Mouse (Mus musculus): Measurements from ENCODE around the gene C5ar1.

Gene C5ar1

DNA sequence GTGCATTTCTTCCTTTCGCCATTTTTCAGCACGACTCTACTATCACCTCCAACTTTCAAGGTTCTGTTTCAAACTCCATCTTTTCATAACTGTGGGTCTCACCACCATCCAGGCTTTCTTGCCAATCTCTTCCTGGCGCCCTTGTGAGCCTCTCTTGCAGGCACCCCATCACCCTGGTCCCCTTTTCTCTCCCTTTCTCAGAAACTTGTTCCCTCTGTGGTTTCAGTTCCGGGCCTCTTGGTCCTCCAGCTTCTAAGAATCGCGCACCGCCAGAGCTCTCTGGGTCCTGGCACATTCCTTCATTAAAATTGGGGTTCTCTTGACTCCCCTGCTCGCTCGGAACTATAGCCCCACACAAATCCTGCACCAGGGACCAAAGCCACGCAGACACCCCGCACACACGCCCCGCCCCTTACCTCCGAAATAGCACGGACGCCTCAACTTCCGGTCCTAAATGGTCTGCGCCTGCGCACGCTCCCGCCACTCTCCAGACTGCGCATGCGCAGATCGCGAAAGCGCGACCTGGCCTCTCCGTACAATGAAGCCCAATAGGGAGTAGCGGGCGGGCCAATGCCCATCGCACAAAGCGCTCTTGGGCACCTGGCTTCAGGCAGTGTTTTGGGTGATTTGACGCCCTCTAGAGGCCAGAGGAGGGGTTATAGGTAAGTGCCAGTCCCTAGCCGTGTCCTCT is 37.6 kb downstream of the C5ar1 start, which contains the start of gene Dhx34:
Gene Dhx34 (minus strand): TSS at position 456 of the 691 bp plus-strand sequence.
- DNase-seq (ENCODE audit: low read depth): peak; percentile 95

DNA sequence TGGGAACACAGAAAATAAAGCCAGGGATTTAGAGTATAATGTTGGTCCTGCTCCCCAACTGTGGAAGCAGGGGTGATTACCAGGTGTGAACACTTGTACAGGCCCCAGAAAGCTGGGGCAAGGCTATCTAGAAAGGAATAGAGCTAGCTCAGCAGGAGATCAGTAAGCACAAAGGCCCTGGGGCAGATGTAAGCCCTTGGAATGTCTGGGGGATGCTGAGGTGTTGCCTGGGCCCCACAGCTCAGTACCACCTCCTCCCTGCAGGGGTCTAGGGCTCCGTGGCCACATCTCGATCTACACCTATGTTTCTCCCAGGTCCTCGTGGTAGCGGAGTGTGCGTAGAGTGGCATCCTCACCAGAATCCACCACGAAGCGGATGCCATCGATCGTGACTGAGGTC is 45.4 kb downstream of the C5ar1 start:
- no peak for DNase-seq (ENCODE audit: low read depth)

DNA sequence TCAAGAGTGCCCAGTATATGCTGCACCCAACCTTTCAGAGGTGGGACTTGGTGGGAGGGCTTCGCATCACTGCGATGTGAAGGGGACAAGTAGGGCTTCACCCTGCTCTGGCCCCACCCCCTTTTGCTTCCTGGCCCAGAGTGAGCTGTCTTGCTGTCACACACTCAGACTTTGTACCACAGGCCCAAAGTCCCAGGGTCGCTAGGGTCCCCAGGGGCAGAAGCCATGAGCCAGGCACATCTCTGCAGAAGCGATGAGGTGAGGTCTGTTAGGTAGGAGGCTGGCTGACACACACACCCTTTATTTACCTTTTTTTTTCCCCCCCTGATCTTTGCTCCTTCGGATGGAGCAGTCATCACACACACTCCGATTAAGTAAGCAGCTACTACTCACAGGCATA is 46.1 kb downstream of the C5ar1 start:
- DNase-seq (ENCODE audit: low read depth): no peak

DNA sequence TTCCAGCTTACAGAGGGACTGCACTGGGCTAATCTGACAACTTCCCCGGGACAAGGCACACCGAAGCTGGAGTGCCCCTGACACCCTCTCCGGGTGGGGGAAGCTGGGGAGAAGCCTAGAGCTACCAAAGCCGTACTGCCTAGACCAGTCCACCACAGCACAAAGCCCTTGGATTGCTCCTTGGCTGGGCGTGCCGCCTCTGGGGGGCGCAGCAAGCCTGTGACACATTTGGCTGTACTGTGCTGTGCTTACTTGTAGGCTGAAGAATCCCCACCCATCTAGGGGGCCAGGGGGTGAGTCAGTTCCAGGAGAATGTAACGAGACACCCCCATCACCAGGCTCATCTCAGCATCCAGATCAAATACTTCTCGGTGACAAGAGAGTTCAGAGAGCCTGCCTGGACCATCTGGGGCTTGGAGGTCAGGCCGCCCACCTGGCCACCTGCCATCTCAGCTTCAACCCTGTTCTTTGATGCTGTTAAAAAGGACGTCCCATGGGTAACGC is 48.4 kb downstream of the C5ar1 start:
- DNase-seq (ENCODE audit: low read depth): no peak

DNA sequence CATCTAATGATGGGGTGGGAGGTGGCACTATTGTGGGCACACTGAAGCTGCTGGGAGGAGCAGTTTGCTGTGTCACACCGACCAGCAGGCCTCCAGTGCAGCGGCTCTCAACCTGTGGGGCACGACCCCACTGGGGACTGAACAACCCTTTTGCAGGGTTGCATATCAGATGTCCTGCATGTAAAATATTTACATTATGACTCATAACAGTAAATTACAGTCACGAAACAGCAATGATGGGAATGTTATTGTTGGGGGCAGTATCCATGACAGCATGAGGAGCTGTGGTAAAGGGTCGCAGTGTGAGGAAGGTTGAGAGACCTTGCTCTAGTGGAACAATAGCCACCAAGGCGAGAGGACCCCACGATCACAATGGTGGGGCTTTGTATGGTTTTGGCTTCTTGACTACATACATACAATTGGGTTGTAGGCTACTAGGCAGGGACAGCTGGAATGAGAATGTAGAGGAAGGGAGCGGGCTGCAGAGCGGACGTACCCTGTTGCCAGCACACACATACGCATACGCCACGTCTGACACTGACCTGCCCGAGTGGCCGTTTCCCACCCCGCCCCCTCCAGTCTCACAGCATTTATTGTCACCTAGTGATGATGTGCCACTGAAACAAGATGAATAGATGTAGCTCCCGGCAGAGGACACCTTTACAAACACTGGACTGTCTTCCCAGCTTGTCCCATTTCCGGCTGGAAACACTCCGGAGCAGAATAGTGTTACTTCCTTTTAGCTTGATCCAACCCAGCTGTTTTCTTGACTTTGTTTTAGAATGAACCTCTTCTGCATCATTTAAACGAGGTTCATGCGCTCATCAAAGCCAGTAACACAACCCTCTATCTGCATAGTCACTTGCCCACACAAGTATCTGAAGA is 50.3 kb downstream of the C5ar1 start:
- no peak for DNase-seq (ENCODE audit: low read depth)

DNA sequence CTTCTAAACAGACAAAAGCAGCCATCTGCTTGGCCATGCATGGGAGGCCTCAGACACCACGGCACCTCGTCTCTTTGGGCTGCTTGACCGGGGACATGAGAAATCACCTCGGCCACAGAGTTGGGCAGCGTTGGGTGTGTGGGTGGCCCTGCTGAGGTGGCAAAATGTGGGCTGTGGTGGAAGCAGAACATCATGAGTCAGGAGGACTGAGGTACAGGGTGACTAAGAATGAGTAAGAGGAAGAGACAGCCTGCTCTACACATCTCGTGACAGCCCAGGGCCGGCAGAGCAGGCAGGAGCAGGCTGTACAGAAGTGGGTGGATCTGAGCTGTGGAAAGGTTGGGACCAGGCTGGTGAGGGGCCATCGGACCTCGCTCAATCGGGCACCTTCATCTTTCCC is 51.8 kb downstream of the C5ar1 start:
- DNase-seq (ENCODE audit: low read depth): peak; percentile 60

DNA sequence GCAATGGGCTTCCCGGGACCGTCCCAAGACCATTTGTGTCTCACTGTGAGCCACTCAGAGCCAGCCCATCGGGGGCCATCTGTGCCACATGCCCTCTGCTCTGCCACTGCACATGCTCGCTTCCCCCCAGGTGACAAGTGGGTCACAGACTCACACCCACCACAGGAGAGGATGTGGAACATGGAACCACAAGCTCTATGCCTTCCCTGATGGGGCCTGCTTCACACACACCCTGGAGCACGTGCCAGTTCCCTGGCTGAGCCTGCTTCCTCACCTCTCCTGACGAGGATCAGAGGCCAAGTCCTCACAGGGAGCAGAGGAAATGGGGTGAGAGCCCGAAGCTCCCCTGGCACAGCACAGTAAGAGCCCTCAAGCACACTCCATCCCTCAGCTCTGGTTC is 52.3 kb downstream of the C5ar1 start:
- no peak for DNase-seq (ENCODE audit: low read depth)

DNA sequence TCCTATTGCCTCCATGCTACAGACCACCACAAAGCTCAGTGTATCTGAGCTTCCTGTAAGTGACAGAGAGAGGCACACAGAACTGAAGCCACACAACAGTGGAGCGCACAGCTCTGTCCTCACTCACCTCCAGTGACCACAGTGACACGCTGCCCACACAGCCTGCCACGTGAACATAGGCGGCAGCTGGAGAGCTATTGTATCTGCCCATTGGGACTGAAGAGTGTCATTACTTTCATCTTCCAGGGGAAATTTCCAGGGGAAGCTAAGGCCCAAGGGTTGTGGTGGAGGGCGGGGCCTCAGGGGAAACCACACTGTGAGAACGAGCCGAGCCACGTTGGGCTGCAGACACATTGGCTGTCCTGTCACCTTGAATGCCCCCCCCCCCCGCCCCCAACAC is 54.5 kb downstream of the C5ar1 start:
- no peak for DNase-seq (ENCODE audit: low read depth)

DNA sequence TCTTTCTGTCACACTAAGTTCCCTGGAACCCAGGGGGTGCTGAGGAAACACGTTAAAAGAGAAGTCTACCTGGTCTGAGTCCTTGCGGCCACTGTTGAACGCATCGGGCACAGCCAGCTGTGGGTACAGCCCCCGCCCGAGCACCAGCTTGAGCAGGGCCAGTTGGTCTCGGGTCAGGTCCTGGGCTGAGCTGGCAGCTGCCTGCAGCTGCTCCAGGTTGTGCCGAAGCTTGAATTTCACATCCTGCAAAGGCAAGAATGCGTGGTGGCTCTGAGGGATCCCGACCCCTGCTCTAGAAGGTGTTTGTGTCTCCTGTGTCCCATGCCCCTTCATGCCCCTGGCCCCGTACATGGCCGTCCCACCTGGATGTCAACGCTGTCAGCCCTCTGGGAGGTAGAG is 55.8 kb downstream of the C5ar1 start:
- no peak for DNase-seq (ENCODE audit: low read depth)

DNA sequence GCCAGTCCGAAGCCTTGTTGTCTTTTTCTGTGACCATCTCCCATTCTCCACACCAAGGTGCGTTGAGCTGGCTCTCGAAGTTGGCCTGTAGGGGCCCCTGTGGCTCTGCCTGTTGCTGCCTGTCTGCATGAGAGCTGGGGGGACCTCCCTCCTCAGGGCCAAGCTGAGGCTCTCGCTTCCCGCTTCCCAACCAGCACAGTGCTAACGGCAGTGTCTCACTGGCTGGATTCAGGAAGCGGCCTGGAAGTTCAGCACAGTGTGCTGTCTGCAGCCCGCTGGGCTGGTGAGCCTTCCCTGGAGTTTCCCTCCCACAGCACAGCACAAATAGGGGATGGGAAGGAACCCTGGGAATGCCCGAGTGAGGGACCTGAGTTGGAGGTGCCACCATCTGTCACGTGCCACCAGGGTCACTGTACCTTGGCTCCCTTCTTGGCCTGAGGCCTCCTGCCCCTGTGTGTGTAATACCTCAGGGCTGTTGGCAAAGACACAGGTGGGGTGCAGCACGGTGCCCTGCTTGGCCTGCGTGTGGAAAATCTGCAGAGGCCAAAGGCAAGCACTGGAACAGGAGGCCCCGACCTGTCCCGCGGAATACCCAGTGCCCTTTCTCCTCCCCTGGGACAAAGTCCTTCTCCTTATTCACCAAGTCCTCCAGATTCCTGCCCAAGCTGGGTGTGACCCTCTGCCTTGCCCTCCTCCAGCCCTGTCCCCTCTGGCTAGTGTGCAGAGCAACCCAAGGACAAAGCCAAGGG is 56.4 kb downstream of the C5ar1 start:
- no peak for DNase-seq (ENCODE audit: low read depth)

DNA sequence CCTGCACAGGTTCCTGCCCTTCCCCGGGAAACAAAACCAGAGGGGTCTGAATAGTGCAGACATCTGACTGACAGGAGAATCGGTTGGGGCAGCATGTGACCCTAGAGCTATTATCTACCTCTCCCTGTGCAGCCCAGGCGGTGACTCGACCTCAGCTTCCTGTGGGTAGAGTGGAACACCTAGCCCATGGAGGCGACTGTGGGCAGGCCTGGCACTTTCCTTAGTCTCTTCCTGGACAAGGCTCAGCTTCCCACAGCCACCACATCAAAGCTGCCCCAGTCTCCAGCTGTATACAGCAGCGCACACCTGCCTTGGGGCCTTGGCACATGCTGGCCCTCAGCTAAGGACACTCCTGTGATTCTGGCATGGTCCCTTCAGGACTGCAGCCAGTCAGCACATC is 58.2 kb downstream of the C5ar1 start:
- DNase-seq (ENCODE audit: low read depth): no peak

DNA sequence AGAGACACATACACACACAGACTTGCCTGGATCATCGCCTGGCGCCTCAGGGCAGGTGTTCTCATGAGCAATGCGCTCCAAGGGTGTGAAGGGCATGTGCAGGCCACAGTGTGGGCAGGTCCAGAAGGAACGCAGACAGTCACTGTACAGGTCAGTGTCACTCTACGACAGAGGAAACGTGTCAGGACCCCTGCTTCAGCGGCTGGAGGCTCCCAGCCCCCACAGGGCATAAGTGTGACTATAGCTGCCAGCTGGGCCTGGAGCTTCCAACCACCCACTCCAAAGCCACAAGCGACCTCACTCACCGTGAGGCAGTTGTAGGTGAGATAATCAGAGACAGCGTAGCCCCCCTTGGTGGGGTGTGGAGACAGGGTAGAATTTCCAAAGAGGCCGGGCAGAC is 60.8 kb downstream of the C5ar1 start:
- no peak for DNase-seq (ENCODE audit: low read depth)

DNA sequence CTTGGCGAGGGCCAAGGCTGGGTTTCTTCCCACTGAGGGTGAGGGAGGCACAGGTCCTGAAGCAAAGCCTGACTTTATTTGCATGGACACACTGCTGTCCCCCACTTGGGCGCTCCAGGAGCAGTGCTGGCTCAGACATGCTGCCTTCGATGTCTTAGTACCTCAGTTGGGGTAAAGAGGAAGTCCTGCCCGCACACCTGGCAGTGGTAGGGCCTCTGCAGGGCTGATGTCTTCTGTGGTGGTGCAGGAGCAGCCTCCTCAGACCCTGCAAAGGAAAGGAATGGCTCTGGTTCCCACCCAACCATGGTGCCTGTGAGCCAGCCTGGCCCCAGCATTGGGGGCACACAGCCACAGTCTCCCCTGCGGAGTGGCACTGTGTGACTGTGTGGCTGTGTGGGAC is 62.2 kb downstream of the C5ar1 start:
- no peak for DNase-seq (ENCODE audit: low read depth)
